Mouse (Mus musculus): ENCODE results near the gene Grin2b.

Grin2b gene

GRCm38 (mm10) chr6:136173191-136173896 is at the start of gene Grin2b:
TSS of gene Grin2b (minus strand) at chr6:136173511.
- no peak for DNase-seq (ENCODE audit: inconsistent age in 2 of 2, low spot score in 1 of 2)

GRCm38 (mm10) chr6:136221894-136222293 is 48.6 kb upstream of the Grin2b start:
- DNase-seq (ENCODE audit: inconsistent age in 2 of 2, low spot score in 1 of 2), result no peak

GRCm38 (mm10) chr6:136210442-136210841 is 37.1 kb upstream of the Grin2b start:
- DNase-seq (ENCODE audit: inconsistent age in 2 of 2, low spot score in 1 of 2), result no peak

- no peak for DNase-seq (ENCODE audit: inconsistent age in 2 of 2, low spot score in 1 of 2)
Observed at GRCm38 (mm10) chr6:136199814-136200213, 26.5 kb upstream of the Grin2b start.

- DNase-seq (ENCODE audit: inconsistent age in 2 of 2, low spot score in 1 of 2), result no peak
Observed at GRCm38 (mm10) chr6:136194616-136195015, 21.3 kb upstream of the Grin2b start.

- DNase-seq (ENCODE audit: inconsistent age in 2 of 2, low spot score in 1 of 2), result no peak
Observed at GRCm38 (mm10) chr6:136178066-136178465, 4.8 kb upstream of the Grin2b start.

GRCm38 (mm10) chr6:136172801-136173190 is 515 bp downstream of the Grin2b start:
- no peak for DNase-seq (ENCODE audit: inconsistent age in 2 of 2, low spot score in 1 of 2)

- no peak for DNase-seq (ENCODE audit: inconsistent age in 2 of 2, low spot score in 1 of 2)
Observed at GRCm38 (mm10) chr6:136172172-136172651, 1.1 kb downstream of the Grin2b start.

GRCm38 (mm10) chr6:136171343-136171742 is 2.0 kb downstream of the Grin2b start:
- no peak for DNase-seq (ENCODE audit: inconsistent age in 2 of 2, low spot score in 1 of 2)

GRCm38 (mm10) chr6:136170381-136170780 is 2.9 kb downstream of the Grin2b start:
- no peak for DNase-seq (ENCODE audit: inconsistent age in 2 of 2, low spot score in 1 of 2)

GRCm38 (mm10) chr6:136167361-136167760 is 6.0 kb downstream of the Grin2b start:
- no peak for DNase-seq (ENCODE audit: inconsistent age in 2 of 2, low spot score in 1 of 2)

GRCm38 (mm10) chr6:136165443-136166077 is 7.8 kb downstream of the Grin2b start:
- no peak for DNase-seq (ENCODE audit: inconsistent age in 2 of 2, low spot score in 1 of 2)

- no peak for DNase-seq (ENCODE audit: inconsistent age in 2 of 2, low spot score in 1 of 2)
Observed at GRCm38 (mm10) chr6:136162090-136162489, 11.2 kb downstream of the Grin2b start.

- peak in 1 of 2 experiments; percentile 61 for DNase-seq (ENCODE audit: inconsistent age in 2 of 2, low spot score in 1 of 2)
Observed at GRCm38 (mm10) chr6:136153444-136153843, 19.9 kb downstream of the Grin2b start.

GRCm38 (mm10) chr6:136150064-136150463 is 23.2 kb downstream of the Grin2b start:
- no peak for DNase-seq (ENCODE audit: inconsistent age in 2 of 2, low spot score in 1 of 2)

GRCm38 (mm10) chr6:136139967-136140366 is 33.3 kb downstream of the Grin2b start:
- no peak for DNase-seq (ENCODE audit: inconsistent age in 2 of 2, low spot score in 1 of 2)

GRCm38 (mm10) chr6:136130456-136130855 is 42.9 kb downstream of the Grin2b start:
- DNase-seq (ENCODE audit: inconsistent age in 2 of 2, low spot score in 1 of 2), result peak; percentile 51 to 74

GRCm38 (mm10) chr6:136122593-136122992 is 50.7 kb downstream of the Grin2b start:
- DNase-seq (ENCODE audit: inconsistent age in 2 of 2, low spot score in 1 of 2), result no peak

GRCm38 (mm10) chr6:136117390-136117789 is 55.9 kb downstream of the Grin2b start:
- peak in 1 of 2 experiments; percentile 33 for DNase-seq (ENCODE audit: inconsistent age in 2 of 2, low spot score in 1 of 2)

GRCm38 (mm10) chr6:136113639-136114410 is 59.5 kb downstream of the Grin2b start:
- DNase-seq (ENCODE audit: inconsistent age in 2 of 2, low spot score in 1 of 2), result no peak

- DNase-seq (ENCODE audit: inconsistent age in 2 of 2, low spot score in 1 of 2), result no peak
Observed at GRCm38 (mm10) chr6:136109172-136109571, 64.1 kb downstream of the Grin2b start.

- no peak for DNase-seq (ENCODE audit: inconsistent age in 2 of 2, low spot score in 1 of 2)
Observed at GRCm38 (mm10) chr6:136108466-136108865, 64.8 kb downstream of the Grin2b start.
